Mouse (Mus musculus): Measurements from ENCODE around the gene Fam228b.
"Not testable (repeated sequence)": the region's sequence is repeated elsewhere in the genome, so short reads cannot be mapped to it uniquely, and the experiment has no call there.

Gene Fam228b

DNA sequence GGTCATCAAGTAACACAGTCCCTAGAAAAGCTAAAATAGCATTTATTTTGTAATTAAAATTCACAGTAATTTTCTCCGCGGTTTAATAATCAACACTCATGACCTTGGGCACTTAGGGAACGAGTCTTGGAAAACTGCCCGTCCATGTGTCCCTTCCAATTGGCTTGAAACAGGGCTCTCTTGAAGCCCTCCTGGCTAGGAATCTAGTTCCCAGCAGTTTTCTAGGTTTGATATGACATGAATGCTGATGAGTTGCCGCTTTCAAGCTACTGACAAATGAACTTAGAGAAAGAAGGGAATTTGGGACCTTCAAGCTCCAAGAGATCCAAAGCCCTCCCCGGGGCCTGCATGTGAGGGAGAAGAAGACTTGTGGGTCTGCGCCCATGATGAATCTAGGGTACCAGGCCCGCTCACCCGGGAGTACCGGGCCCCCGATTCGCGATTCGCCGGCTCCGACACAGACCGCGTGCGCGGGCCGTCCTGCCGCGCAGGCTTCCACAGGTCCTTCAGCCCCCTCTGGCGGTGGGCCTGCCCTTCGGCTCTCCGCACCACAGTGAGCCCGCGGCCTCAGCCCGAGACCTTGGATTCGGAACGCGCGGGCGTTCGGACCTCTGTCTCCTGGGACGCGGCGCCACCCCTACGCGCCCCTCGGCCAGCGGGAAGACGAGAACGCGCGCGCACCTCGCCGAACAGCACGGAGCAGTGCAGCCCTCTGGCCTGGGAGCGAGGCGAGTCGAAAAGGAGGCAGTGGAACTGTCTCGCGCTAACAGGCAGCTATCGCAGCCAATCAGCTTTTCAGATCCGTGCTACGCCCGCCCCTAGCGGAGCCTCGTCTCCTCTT lies at the start of gene Fam228b, which contains the start of gene Pfn4:
TSS of gene Fam228b (minus strand) at position 776 of the 841 bp plus-strand sequence.
TSS of gene Pfn4 (plus strand) at position 531 of the 841 bp plus-strand sequence.
- peak; percentile 96 for DNase-seq (ENCODE audit: low spot score)

GRCm38 (mm10) chr12:4817361-4818101 lies 48.5 kb upstream of the Fam228b start, which contains the start of gene Sf3b6:
TSS of gene Sf3b6 (plus strand) at chr12:4817544.
- peak; percentile 99 for DNase-seq (ENCODE audit: low spot score)

DNA sequence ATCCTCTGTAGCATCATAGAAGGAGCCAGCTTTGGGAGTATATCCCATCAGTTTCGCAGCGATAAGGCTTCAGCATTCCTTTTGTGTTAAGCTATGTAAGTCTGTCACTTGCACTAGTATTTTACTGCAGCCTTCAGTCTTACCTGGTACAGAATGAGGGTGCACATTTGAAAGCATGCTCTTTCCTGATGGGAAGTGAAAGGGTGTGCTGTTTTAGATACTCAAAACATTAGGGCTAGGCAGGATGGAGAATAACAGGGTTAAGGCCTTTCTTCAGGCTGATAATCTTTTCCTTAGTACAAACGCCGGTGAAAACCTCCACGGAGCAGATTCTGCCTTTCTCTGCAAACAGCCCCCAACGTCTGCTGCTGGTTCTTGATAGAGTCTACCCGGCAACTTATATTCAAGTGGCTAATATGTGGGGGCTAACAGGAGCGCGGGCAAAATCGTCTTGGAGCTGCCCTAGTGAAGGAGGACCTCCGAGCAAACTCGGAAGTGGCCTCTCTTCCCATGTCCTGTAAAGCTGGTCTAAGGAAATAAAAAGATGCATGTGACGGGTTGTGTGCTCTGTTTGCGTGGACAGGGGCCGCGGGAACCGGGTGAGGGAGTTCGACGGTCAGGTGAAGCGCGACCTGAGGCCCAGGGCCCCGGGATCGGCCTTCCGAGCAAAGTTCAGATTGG lies 47.8 kb upstream of the Fam228b start:
- DNase-seq (ENCODE audit: low spot score): no peak

- DNase-seq (ENCODE audit: low spot score): no peak
Observed at GRCm38 (mm10) chr12:4813636-4814035, 44.6 kb upstream of the Fam228b start.

DNA sequence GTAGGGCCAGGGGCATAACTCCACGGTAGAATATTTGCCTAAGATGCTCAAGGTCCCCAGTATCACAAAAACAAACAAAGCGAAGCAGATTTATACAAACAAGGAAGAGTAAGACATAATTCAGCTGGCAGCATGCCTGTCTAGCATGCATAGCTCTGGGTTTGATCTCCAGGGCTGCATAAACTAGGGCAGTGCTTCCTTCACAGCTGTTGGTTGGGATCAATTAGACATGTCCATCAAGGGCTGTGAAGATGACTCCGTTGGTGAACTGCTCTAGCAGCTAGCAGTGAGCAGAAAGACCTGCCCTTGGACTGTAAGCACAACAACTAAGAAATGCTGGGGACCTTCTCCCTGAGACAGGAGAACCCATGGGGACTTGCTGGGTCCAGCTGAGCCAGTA lies 42.6 kb upstream of the Fam228b start:
- DNase-seq (ENCODE audit: low spot score): no peak

GRCm38 (mm10) chr12:4811036-4811435 lies 42.0 kb upstream of the Fam228b start:
- no peak for DNase-seq (ENCODE audit: low spot score)

DNA sequence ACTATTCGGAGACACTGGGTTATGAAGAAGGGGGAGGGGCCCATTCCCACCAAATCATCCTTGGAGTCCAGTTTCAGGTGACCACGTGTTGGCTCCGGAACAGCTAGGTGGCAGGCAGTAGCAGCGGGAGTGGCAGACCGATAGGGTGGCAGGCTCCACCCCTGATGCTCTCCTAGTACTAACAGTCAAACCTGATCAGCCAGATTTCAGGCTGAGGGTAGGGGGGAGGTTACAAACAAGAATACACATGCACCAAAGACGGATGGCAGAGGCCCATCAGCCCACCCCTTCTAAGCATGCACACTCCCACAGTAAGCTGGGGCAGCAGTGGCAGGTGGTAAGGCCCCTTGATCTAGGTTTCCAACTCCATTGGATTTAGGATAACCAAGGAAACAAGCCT lies 28.4 kb upstream of the Fam228b start:
- DNase-seq (ENCODE audit: low spot score): peak; percentile 2

GRCm38 (mm10) chr12:4793718-4794117 lies 24.7 kb upstream of the Fam228b start:
- DNase-seq (ENCODE audit: low spot score): peak; percentile 21

GRCm38 (mm10) chr12:4788128-4788527 lies 19.1 kb upstream of the Fam228b start:
- DNase-seq (ENCODE audit: low spot score): not testable (repeated sequence)

DNA sequence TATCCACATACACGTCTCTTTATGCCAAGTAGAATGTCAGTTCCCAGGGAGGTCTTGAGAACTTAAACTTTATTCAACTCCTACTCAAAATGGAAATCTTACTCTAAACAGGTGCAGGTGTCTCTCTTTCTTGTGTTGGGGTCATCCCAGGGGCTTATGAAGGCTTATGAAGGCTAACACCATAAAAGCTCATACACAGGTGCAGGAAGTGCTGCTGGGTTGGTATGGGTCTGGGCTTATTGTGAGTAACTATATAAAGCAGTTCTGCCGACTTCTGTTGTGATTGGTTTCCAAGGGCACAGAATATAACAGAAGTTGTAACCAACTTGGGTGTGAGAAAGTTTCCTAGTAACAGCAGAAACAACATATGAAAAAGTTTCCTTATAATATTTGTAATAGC lies 15.4 kb upstream of the Fam228b start:
- DNase-seq (ENCODE audit: low spot score): no peak

DNA sequence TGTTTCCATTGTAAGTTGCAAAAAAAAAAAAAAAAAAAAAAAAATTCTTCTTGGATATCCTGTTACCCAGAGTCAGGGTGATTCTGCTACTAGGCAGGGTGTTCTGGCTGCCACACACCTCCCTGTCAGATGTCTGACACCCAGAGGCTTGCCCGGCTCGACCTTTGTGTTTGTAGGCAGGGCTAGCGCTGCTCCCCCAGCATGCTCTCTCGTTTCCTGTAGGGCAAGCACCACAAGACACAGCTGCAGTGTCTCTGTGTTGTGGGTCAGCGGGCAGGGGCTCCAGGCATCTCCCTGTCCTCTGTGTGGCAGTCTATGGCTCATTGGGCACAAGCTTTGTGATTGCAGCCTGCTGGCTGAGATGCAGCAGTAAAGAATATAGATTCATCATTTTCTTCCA lies 14.5 kb upstream of the Fam228b start:
- no peak for DNase-seq (ENCODE audit: low spot score)

- DNase-seq (ENCODE audit: low spot score): not testable (repeated sequence)
Observed at GRCm38 (mm10) chr12:4781725-4782404, 12.8 kb upstream of the Fam228b start.

DNA sequence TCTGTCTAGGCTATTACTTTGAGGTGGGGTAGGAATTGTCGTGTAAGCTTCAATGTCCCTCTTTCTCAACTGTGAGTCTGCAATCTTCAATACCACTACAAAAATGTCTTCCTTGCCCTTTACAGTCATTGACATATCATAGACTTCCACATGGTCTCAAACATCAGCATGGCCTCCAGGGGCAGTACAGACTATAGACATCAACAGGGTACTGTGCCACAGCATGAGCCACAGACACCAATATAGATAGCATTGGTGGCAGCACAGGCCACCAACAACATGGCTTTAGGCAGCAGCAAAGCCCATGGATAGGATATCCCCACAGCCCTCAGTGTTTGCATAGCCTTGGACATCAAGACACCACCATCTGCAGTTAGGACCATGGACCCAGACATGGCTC lies 12.2 kb upstream of the Fam228b start:
- DNase-seq (ENCODE audit: low spot score): no peak

GRCm38 (mm10) chr12:4780245-4780644 lies 11.2 kb upstream of the Fam228b start:
- DNase-seq (ENCODE audit: low spot score): no peak

- DNase-seq (ENCODE audit: low spot score): no peak
Observed at GRCm38 (mm10) chr12:4777734-4778133, 8.7 kb upstream of the Fam228b start.

DNA sequence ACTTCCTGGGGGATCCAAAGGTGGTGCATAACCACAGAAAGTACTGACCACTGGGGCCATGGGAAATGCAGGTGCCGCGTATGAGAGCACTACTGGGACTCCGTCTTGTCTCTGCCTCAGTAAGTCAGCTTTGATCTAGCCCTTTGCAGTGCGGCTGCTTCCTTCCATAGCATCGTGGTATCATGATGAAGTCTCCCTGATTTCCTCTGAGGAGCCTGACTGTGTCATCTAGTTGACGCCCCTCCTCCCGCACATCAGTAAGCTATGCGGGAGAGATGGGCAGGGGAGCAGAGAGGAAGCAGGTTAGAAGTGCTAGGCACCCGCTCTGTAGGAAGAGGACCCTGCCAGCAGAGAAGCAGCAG lies 6.5 kb upstream of the Fam228b start:
- DNase-seq (ENCODE audit: low spot score): no peak

DNA sequence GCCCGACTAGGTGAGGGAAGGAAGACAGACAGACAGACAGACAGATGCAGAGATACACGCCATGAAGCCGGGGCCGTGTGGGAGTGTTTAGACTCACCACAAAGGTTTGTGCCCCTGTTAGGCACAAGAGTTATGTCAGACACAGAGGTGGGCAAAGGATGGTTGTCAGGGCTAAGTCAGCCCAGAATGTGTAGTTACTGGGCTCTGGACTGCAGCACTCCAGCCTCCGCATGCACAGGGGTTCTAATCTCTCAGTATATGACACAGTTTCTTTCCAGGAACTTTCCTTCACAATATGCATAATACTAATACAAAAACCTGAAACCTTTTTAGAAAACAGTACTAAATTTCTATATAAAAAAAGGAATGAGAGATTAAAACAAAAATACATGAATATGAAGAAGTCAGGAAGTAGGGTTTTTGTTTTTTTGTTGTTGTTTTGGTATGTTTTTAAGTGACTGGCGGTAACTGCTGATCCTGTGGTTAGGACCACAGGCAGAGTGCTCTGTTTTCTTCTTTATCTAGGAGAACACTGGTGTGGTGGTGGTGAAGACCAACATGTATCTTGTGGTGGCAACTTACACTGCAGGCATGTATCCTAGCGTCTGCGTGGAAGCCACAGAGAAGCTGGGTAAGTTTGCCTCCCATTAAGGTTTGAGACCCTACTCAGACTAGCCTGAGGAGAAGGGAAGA lies 6.0 kb upstream of the Fam228b start:
- no peak for DNase-seq (ENCODE audit: low spot score)

DNA sequence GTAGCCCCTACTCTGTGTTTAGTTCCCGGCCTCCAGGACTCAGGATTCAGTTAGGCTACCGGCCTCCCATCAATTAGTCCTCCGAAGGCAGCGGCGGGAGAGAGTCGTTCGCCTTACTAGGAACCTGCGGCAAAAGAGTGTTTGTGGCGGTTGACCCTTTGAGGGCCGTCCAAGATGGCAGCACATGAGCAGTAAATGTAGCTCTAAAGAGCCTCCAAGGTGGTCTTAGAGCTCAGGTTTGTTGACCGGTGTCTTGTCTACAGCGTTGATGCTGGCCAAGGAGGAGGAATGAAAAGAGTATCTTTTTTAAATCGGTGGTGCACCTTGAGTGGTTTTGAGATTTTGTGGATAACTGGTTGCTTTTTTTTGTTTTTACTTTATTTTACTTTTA lies 261 bp upstream of the Fam228b start:
- DNase-seq (ENCODE audit: low spot score): no peak

DNA sequence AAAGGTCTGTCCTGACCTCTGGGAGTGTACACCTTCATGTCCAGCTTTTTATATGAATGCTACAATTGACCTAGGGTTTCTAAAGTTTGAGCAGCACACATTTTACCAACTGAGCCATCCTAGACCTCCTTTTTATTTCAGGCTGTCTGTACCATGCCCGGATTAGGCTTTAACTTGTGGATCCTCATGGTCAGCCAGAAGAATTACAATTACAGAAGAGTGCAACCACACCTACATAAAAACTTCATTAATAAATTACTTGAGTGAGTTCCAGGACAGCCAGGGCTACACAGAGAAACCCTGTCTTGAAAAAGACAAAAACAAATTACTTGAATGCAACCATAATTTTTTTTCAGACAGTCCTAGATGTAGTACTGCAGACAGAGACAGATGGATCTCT lies 12.0 kb downstream of the Fam228b start:
- no peak for DNase-seq (ENCODE audit: low spot score)

- not testable (repeated sequence) for DNase-seq (ENCODE audit: low spot score)
Observed at GRCm38 (mm10) chr12:4754451-4754850, 14.6 kb downstream of the Fam228b start.

- DNase-seq (ENCODE audit: low spot score): no peak
Observed at GRCm38 (mm10) chr12:4744486-4744885, 24.6 kb downstream of the Fam228b start.
